Mouse (Mus musculus) retina, postnatal 7 days (tissue): ENCODE measurements at regions not wholly inside any gene's neighbourhood (a gene's known extent, or its start where the extent isn't known, plus 50 kb on each side); places are given as distances from the start of the nearest gene placed in this dataset.

Source experiments
- DNase-seq: peaks from one replicate; pipeline ENCODE4 v3.0.0-alpha.2; 2012; ENCODE audit warnings: low read depth, low spot score

- no peak for DNase-seq
These were observed 301.3 kb upstream of the Clnk start for GRCm38 (mm10) chr5:39177891-39178290.

- DNase-seq = no peak
These were observed 300.3 kb upstream of the Clnk start for GRCm38 (mm10) chr5:39176906-39177305.

- DNase-seq = no peak
These were observed 296.9 kb upstream of the Clnk start for GRCm38 (mm10) chr5:39173491-39173890.

GRCm38 (mm10) chr5:39159651-39160050 lies 283.0 kb upstream of the Clnk start:
- DNase-seq = no peak

- DNase-seq = no peak
These were observed 279.2 kb upstream of the Clnk start for GRCm38 (mm10) chr5:39155763-39156162.

GRCm38 (mm10) chr5:39153291-39153794 lies 276.7 kb upstream of the Clnk start:
- no peak for DNase-seq

GRCm38 (mm10) chr5:39151917-39152316 lies 275.3 kb upstream of the Clnk start:
- no peak for DNase-seq

GRCm38 (mm10) chr5:39150891-39151290 lies 274.3 kb upstream of the Clnk start:
- DNase-seq = no peak

GRCm38 (mm10) chr5:39145658-39146057 lies 269.0 kb upstream of the Clnk start:
- DNase-seq = no peak

GRCm38 (mm10) chr5:39144225-39144624 lies 267.6 kb upstream of the Clnk start:
- DNase-seq = no peak

GRCm38 (mm10) chr5:39143648-39144047 lies 267.0 kb upstream of the Clnk start:
- DNase-seq = no peak

- DNase-seq = no peak
These were observed 261.8 kb upstream of the Clnk start for GRCm38 (mm10) chr5:39138375-39138774.

- DNase-seq = no peak
These were observed 252.3 kb upstream of the Clnk start for GRCm38 (mm10) chr5:39128931-39129330.

GRCm38 (mm10) chr5:39126833-39127232 lies 250.2 kb upstream of the Clnk start:
- DNase-seq = no peak

GRCm38 (mm10) chr5:39126270-39126691 lies 249.7 kb upstream of the Clnk start:
- DNase-seq = no peak

GRCm38 (mm10) chr5:39110336-39110735 lies 233.7 kb upstream of the Clnk start:
- DNase-seq = no peak

GRCm38 (mm10) chr5:39109526-39109925 lies 232.9 kb upstream of the Clnk start:
- no peak for DNase-seq

GRCm38 (mm10) chr5:39099113-39099512 lies 222.5 kb upstream of the Clnk start:
- DNase-seq = no peak

GRCm38 (mm10) chr5:39094875-39095274 lies 218.3 kb upstream of the Clnk start:
- DNase-seq = no peak

- DNase-seq = peak; percentile 13
These were observed 200.1 kb upstream of the Clnk start for GRCm38 (mm10) chr5:39076555-39077178.

- DNase-seq = no peak
These were observed 193.1 kb upstream of the Clnk start for GRCm38 (mm10) chr5:39069683-39070082.

GRCm38 (mm10) chr5:39063061-39063460 lies 186.4 kb upstream of the Clnk start:
- DNase-seq = no peak

GRCm38 (mm10) chr5:39052490-39053250 lies 176.1 kb upstream of the Clnk start:
- no peak for DNase-seq
